Mouse (Mus musculus) olfactory bulb, adult 2 months (tissue): Measurements from ENCODE around the gene H2-Q7.
"Not testable (repeated sequence)": the region's sequence is repeated elsewhere in the genome, so short reads cannot be mapped to it uniquely, and the experiment has no call there.

Experiments used
- CTCF ChIP-seq: fragments of 200-500 bp; IDR thresholded peaks from 2 replicates; pipeline ENCODE4 v1.5.1; 2012; ENCODE audit warnings: low read depth, mild to moderate bottlenecking, low read length, moderate library complexity; ENCODE audit not compliant: insufficient read depth
- POLR2A ChIP-seq: fragments of 200-500 bp; IDR thresholded peaks from 2 replicates; pipeline ENCODE4 v1.6.1; 2012; ENCODE audit warnings: mild to moderate bottlenecking, low read depth, low read length, moderate library complexity; ENCODE audit not compliant: insufficient read depth

- TF ChIP-seq CTCF, POLR2A: not testable (repeated sequence)
Observed at GRCm38 (mm10) chr17:35444510-35444909, 5.6 kb downstream of the H2-Q7 start.
